17 mouse cellular contexts compared by ENCODE assay signal in genomic region chr12:31582081-31582480, GRCm38 (mm10). TPM values are rescaled to one million over a fixed set of nuclear protein-coding genes. Genes with fewer than 3 reads are reported as not detected.
"Had no signal": no experiment of that assay in that cellular context is flagged by ENCODE, and none has a peak within 500 bp of the region (broad histone marks: within the 10 kb centered on the region; RNA-seq: fewer than 3 reads in every experiment).

No protein-coding gene starts in this region.

- H3K4me3 ChIP-seq: midbrain, embryonic 12.5 days; myocyte; neural tube, embryonic 13.5 days; neural tube, embryonic 15.5 days had no signal

- DNase-seq: lung, adult 18-20 months; lung, embryonic 14.5 days; lung, postnatal 10 days; lung, postnatal 4 days; midbrain, embryonic 14.5 days; retina, postnatal 1 day; right cerebral cortex, postnatal 4 days; spleen, adult 18-20 months; thymus, adult 18-20 months; thymus, postnatal 14 days; thymus, postnatal 36 days had no signal

- H3K27ac ChIP-seq: midbrain, embryonic 12.5 days; neural tube, embryonic 13.5 days; neural tube, embryonic 15.5 days had no signal

RNA-seq across cellular contexts. Expression of gene Slc26a4, which starts 22.3 kb away (rescaled TPM):
- total RNA-seq: megakaryocyte, adult 5-6 weeks; megakaryocyte-erythroid progenitor cell, adult 5-6 weeks had no signal
